Mouse (Mus musculus): ENCODE results near the gene Rbm47.
"Not testable (repeated sequence)": the region's sequence is repeated elsewhere in the genome, so short reads cannot be mapped to it uniquely, and the experiment has no call there.

The Rbm47 gene

GRCm38 (mm10) chr5:66173018-66173417 is at the start of gene Rbm47:
Rbm47 (minus strand) TSS chr5:66173118.
- DNase-seq (ENCODE audit: low read depth, low spot score), result no peak

GRCm38 (mm10) chr5:66220620-66221019 is 47.7 kb upstream of the Rbm47 start:
- DNase-seq (ENCODE audit: low read depth, low spot score), result no peak

- no peak for DNase-seq (ENCODE audit: low read depth, low spot score)
Measured at GRCm38 (mm10) chr5:66219692-66220091, 46.8 kb upstream of the Rbm47 start.

GRCm38 (mm10) chr5:66215569-66216277 is 42.8 kb upstream of the Rbm47 start:
- DNase-seq (ENCODE audit: low read depth, low spot score), result no peak

GRCm38 (mm10) chr5:66214395-66214935 is 41.5 kb upstream of the Rbm47 start:
- DNase-seq (ENCODE audit: low read depth, low spot score), result no peak

- no peak for DNase-seq (ENCODE audit: low read depth, low spot score)
Measured at GRCm38 (mm10) chr5:66209532-66210176, 36.7 kb upstream of the Rbm47 start.

GRCm38 (mm10) chr5:66204966-66205365 is 32.0 kb upstream of the Rbm47 start:
- no peak for DNase-seq (ENCODE audit: low read depth, low spot score)

GRCm38 (mm10) chr5:66203424-66203823 is 30.5 kb upstream of the Rbm47 start:
- DNase-seq (ENCODE audit: low read depth, low spot score), result no peak

- DNase-seq (ENCODE audit: low read depth, low spot score), result no peak
Measured at GRCm38 (mm10) chr5:66200044-66200443, 27.1 kb upstream of the Rbm47 start.

- DNase-seq (ENCODE audit: low read depth, low spot score), result no peak
Measured at GRCm38 (mm10) chr5:66195323-66195722, 22.4 kb upstream of the Rbm47 start.

- no peak for DNase-seq (ENCODE audit: low read depth, low spot score)
Measured at GRCm38 (mm10) chr5:66193218-66193846, 20.4 kb upstream of the Rbm47 start.

- DNase-seq (ENCODE audit: low read depth, low spot score), result no peak
Measured at GRCm38 (mm10) chr5:66191185-66191503, 18.2 kb upstream of the Rbm47 start.

- DNase-seq (ENCODE audit: low read depth, low spot score), result no peak
Measured at GRCm38 (mm10) chr5:66190481-66191184, 17.7 kb upstream of the Rbm47 start.

- not testable (repeated sequence) for DNase-seq (ENCODE audit: low read depth, low spot score)
Measured at GRCm38 (mm10) chr5:66188591-66188990, 15.7 kb upstream of the Rbm47 start.

GRCm38 (mm10) chr5:66182156-66182555 is 9.2 kb upstream of the Rbm47 start:
- DNase-seq (ENCODE audit: low read depth, low spot score), result no peak

- DNase-seq (ENCODE audit: low read depth, low spot score), result no peak
Measured at GRCm38 (mm10) chr5:66174160-66174837, 1.4 kb upstream of the Rbm47 start.

- no peak for DNase-seq (ENCODE audit: low read depth, low spot score)
Measured at GRCm38 (mm10) chr5:66170591-66170990, 2.3 kb downstream of the Rbm47 start.

- no peak for DNase-seq (ENCODE audit: low read depth, low spot score)
Measured at GRCm38 (mm10) chr5:66169099-66169485, 3.8 kb downstream of the Rbm47 start.

- DNase-seq (ENCODE audit: low read depth, low spot score), result no peak
Measured at GRCm38 (mm10) chr5:66168462-66169098, 4.3 kb downstream of the Rbm47 start.

GRCm38 (mm10) chr5:66166931-66167330 is 6.0 kb downstream of the Rbm47 start:
- no peak for DNase-seq (ENCODE audit: low read depth, low spot score)

- no peak for DNase-seq (ENCODE audit: low read depth, low spot score)
Measured at GRCm38 (mm10) chr5:66166193-66166629, 6.7 kb downstream of the Rbm47 start.

All from skeletal muscle tissue, adult 2 months (tissue).